Mouse (Mus musculus) cerebellum, adult 11 months (tissue): ENCODE measurements at regions not wholly inside any gene's neighbourhood (a gene's known extent, or its start where the extent isn't known, plus 50 kb on each side); places are given as distances from the start of the nearest gene placed in this dataset.
"Not testable (repeated sequence)": the region's sequence is repeated elsewhere in the genome, so short reads cannot be mapped to it uniquely, and the experiment has no call there.

Experiments
- DNase-seq: peaks from one replicate; pipeline ENCODE4 v3.0.0; 2022

- not testable (repeated sequence) for DNase-seq
Observed at GRCm38 (mm10) chr6:48341367-48341766, 54.0 kb upstream of the Krba1 start.

- not testable (repeated sequence) for DNase-seq
Observed at GRCm38 (mm10) chr6:48336964-48337363, 58.4 kb upstream of the Krba1 start.

GRCm38 (mm10) chr6:48288011-48288410 lies 107.4 kb upstream of the Krba1 start:
- DNase-seq, result no peak

- DNase-seq, result not testable (repeated sequence)
Observed at GRCm38 (mm10) chr6:48279646-48280045, 115.7 kb upstream of the Krba1 start.

GRCm38 (mm10) chr6:48261563-48261962 lies 133.8 kb upstream of the Krba1 start:
- DNase-seq, result not testable (repeated sequence)

GRCm38 (mm10) chr6:48252989-48253388 lies 142.4 kb upstream of the Krba1 start:
- DNase-seq, result not testable (repeated sequence)

GRCm38 (mm10) chr6:48251954-48252353 lies 143.4 kb upstream of the Krba1 start:
- DNase-seq, result no peak

- not testable (repeated sequence) for DNase-seq
Observed at GRCm38 (mm10) chr6:48244191-48244590, 151.2 kb upstream of the Krba1 start.

GRCm38 (mm10) chr6:48227431-48227830 lies 141.0 kb upstream of the Zfp746 start:
- DNase-seq, result no peak

GRCm38 (mm10) chr6:48224206-48224605 lies 137.8 kb upstream of the Zfp746 start:
- DNase-seq, result no peak

GRCm38 (mm10) chr6:48222971-48223370 lies 136.6 kb upstream of the Zfp746 start:
- no peak for DNase-seq

GRCm38 (mm10) chr6:48221806-48222205 lies 135.4 kb upstream of the Zfp746 start:
- peak; percentile 15 for DNase-seq

GRCm38 (mm10) chr6:48215212-48215611 lies 128.8 kb upstream of the Zfp746 start:
- DNase-seq, result no peak

- no peak for DNase-seq
Observed at GRCm38 (mm10) chr6:48209739-48210138, 123.3 kb upstream of the Zfp746 start.

GRCm38 (mm10) chr6:48209103-48209502 lies 122.7 kb upstream of the Zfp746 start:
- DNase-seq, result no peak

GRCm38 (mm10) chr6:48205722-48206121 lies 119.3 kb upstream of the Zfp746 start:
- no peak for DNase-seq

- no peak for DNase-seq
Observed at GRCm38 (mm10) chr6:48199951-48200350, 113.6 kb upstream of the Zfp746 start.

- DNase-seq, result no peak
Observed at GRCm38 (mm10) chr6:48198806-48199205, 112.4 kb upstream of the Zfp746 start.

GRCm38 (mm10) chr6:48197696-48198378 lies 111.4 kb upstream of the Zfp746 start:
- no peak for DNase-seq

GRCm38 (mm10) chr6:48188363-48188762 lies 102.0 kb upstream of the Zfp746 start:
- DNase-seq, result not testable (repeated sequence)

GRCm38 (mm10) chr6:48185311-48185710 lies 98.9 kb upstream of the Zfp746 start:
- DNase-seq, result no peak

GRCm38 (mm10) chr6:48178360-48179120 lies 92.1 kb upstream of the Zfp746 start:
- peak; percentile 17 for DNase-seq

- peak; percentile 68 for DNase-seq
Observed at GRCm38 (mm10) chr6:48177936-48178335, 91.5 kb upstream of the Zfp746 start.

- DNase-seq, result no peak
Observed at GRCm38 (mm10) chr6:48175234-48175633, 88.8 kb upstream of the Zfp746 start.
